Mouse (Mus musculus) intestine, postnatal 0 days (tissue): Measurements from ENCODE around the gene Zbtb16. TPM values are rescaled to one million over a fixed set of nuclear protein-coding genes. Genes with fewer than 3 reads are reported as not detected.

ENCODE experiments used
- ATAC-seq: fragments of 200-750 bp; cut with Nextera tagmentation; 2 replicates; pipeline ENCODE4 v1.8.0; 2017; ENCODE audit warnings: mild to moderate bottlenecking, moderate TSS enrichment, moderate library complexity
- H3K27ac ChIP-seq: fragments of 300-500 bp; sonication (generic); 2 replicates; pipeline ENCODE4 v1.5.1; 2014; ENCODE audit warnings: mild to moderate bottlenecking, low read depth, low read length, moderate library complexity
- H3K27me3 ChIP-seq: fragments of 300-500 bp; sonication (generic); replicated peaks from 2 replicates; pipeline ENCODE4 v1.6.1; 2014; ENCODE audit warnings: low read length, mixed read lengths; ENCODE audit not compliant: control insufficient read depth, insufficient read depth
- H3K36me3 ChIP-seq: fragments of 300-500 bp; sonication (generic); 2 replicates; pipeline ENCODE4 v1.6.1; 2014; ENCODE audit warnings: mild to moderate bottlenecking, moderate library complexity; ENCODE audit not compliant: control insufficient read depth, insufficient read depth
- H3K4me1 ChIP-seq: fragments of 300-500 bp; sonication (generic); replicated peaks from 2 replicates; pipeline ENCODE4 v1.6.1; 2014; ENCODE audit warnings: antibody characterized with exemption, low read length, mixed read lengths; ENCODE audit not compliant: control insufficient read depth, insufficient read depth
- H3K4me2 ChIP-seq: fragments of 300-500 bp; sonication (generic); replicated peaks from 2 replicates; pipeline ENCODE4 v1.6.1; 2014; ENCODE audit warnings: low read depth, mild to moderate bottlenecking, moderate library complexity
- H3K4me3 ChIP-seq: fragments of 300-500 bp; sonication (generic); 2 replicates; pipeline ENCODE4 v1.5.1; 2014; ENCODE audit warnings: low read depth, low read length
- H3K9ac ChIP-seq: fragments of 300-500 bp; sonication (generic); 2 replicates; pipeline ENCODE4 v1.6.1; 2014; ENCODE audit warnings: mild to moderate bottlenecking, low read depth, low read length
- H3K9me3 ChIP-seq: fragments of 300-500 bp; sonication (generic); 2 replicates; pipeline ENCODE4 v1.6.1; 2016; ENCODE audit warnings: mixed run types; ENCODE audit not compliant: control insufficient read depth
- CTCF ChIP-seq: sonication (generic); IDR thresholded peaks from 2 replicates; pipeline ENCODE4 v1.5.1; 2016; ENCODE audit warnings: low read depth, mild to moderate bottlenecking, control low read depth, antibody characterized with exemption, moderate library complexity
- WGBS: fragments of 180-500 bp; shearing (Covaris S2); extraction: QIAGEN DNeasy Blood & Tissue Kit; methylation state at CpG from one replicate; pipeline ENCODE4 v1.1.7; 2014; 5-methylcytosine and 5-hydroxymethylcytosine counted together
- polyA plus RNA-seq: library from polyadenylated mRNA; unstranded; fragments of >200 nt; fragmentation: Nextera tagmentation; extraction: Ambion mirVana; gene quantifications from 2 replicates; pipeline ENCODE4 v1.2.1, GENCODE M21; 2015

The Zbtb16 gene
- polyA plus RNA-seq, 1 experiment from 2014 or later, result 0.91 TPM

- Histone ChIP-seq H3K4me1 (no peaks in the 10 kb centered on the region), H3K4me2 (no peak overlapping the region), H3K9me3 (no peaks in the 10 kb centered on the region), H3K9ac (no peak overlapping the region), H3K4me3 (no peak overlapping the region), H3K27me3 (no peaks in the 10 kb centered on the region), H3K27ac (no peak overlapping the region), H3K36me3 (no peaks in the 10 kb centered on the region)
- ATAC-seq, result no peak
- WGBS, result 85% methylated on average over 4 of the region's 4 CpGs
- TF ChIP-seq CTCF, result no peak
These were observed 18.1 kb downstream of the Zbtb16 start for GRCm38 (mm10) chr9:48817907-48818306.

DNA sequence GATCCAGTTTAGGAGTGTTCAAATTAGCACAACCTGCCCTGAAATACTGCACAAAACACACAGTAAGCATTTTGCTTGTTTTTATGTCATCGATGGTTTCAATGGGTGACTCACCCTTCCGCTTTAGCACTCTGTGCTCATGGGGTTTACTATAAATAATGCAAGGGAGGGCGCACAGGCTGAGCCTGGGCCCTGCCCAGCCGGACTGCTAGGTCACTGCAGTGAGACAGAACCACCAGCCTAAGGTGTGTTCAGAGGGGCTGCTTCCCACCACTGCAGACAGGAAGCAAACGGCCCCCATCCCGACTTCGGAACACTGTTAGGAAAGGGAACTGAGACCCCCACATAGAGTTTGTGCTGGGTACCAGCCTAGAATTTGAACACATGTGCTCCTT lies 18.6 kb downstream of the Zbtb16 start:
- WGBS, result 69% methylated on average over 7 of the region's 7 CpGs
- H3K4me3 ChIP-seq, result no peak overlapping the region
- H3K4me2 ChIP-seq, result no peak overlapping the region
- no peak; the same call in 1 of the 2 replicates for ATAC-seq
- H3K36me3 ChIP-seq, result no peaks in the 10 kb centered on the region
- no peaks in the 10 kb centered on the region for H3K27me3 ChIP-seq
- H3K27ac ChIP-seq, result no peak overlapping the region
- TF ChIP-seq CTCF, result no peak
- no peak overlapping the region for H3K9ac ChIP-seq
- no peaks in the 10 kb centered on the region for H3K4me1 ChIP-seq
- no peaks in the 10 kb centered on the region for H3K9me3 ChIP-seq

GRCm38 (mm10) chr9:48816678-48817398 lies 19.2 kb downstream of the Zbtb16 start:
- H3K4me1 ChIP-seq, result no peaks in the 10 kb centered on the region
- H3K4me2 ChIP-seq, result no peak overlapping the region
- no peaks in the 10 kb centered on the region for H3K9me3 ChIP-seq
- TF ChIP-seq CTCF, result no peak
- no peak overlapping the region for H3K27ac ChIP-seq
- H3K36me3 ChIP-seq, result no peaks in the 10 kb centered on the region
- no peak overlapping the region for H3K4me3 ChIP-seq
- WGBS, result 56% methylated on average over 10 of the region's 10 CpGs
- ATAC-seq, result no peak
- no peak overlapping the region for H3K9ac ChIP-seq
- H3K27me3 ChIP-seq, result no peaks in the 10 kb centered on the region

GRCm38 (mm10) chr9:48816157-48816556 lies 19.9 kb downstream of the Zbtb16 start:
- no peak overlapping the region for H3K4me2 ChIP-seq
- TF ChIP-seq CTCF, result no peak
- H3K36me3 ChIP-seq, result no peaks in the 10 kb centered on the region
- no peak overlapping the region for H3K4me3 ChIP-seq
- WGBS, result 92% methylated on average over 9 of the region's 9 CpGs
- no peak overlapping the region for H3K9ac ChIP-seq
- no peak overlapping the region for H3K27ac ChIP-seq
- H3K27me3 ChIP-seq, result no peaks in the 10 kb centered on the region
- no peaks in the 10 kb centered on the region for H3K4me1 ChIP-seq
- no peaks in the 10 kb centered on the region for H3K9me3 ChIP-seq
- ATAC-seq, result no peak

DNA sequence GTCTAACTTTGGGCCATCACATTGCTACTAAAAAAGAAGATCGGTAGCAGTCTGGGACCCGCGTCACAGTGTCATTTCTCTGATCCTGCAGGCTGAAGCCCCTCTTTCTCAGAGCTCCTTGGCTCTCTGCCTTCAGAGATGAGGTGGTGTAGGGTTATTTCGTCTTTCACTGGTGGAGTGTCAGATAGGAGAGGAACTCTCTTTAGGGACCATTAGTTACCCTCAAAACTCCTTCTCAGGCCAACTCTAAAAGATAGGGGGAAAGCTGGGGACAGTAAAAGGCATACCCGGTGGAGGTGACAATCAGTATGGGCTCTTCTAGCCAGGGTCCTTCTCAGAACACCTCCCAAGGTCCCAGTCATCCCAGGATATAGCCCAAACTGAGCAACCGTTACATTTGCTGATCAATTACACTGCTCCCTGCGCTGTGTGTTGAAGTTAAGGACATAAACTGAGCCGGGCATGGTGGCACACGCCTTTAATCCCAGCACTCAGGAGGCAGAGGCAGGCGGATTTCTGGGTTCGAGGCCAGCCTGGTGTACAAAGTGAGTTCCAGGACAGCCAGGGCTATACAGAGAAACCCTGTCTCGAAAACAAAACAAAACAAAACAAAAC lies 21.0 kb downstream of the Zbtb16 start:
- ATAC-seq, result no peak
- no peak overlapping the region for H3K9ac ChIP-seq
- no peak overlapping the region for H3K4me2 ChIP-seq
- TF ChIP-seq CTCF, result no peak
- H3K27me3 ChIP-seq, result no peaks in the 10 kb centered on the region
- H3K4me3 ChIP-seq, result no peak overlapping the region
- H3K36me3 ChIP-seq, result no peaks in the 10 kb centered on the region
- no peaks in the 10 kb centered on the region for H3K4me1 ChIP-seq
- 83% methylated on average over 12 of the region's 12 CpGs for WGBS
- no peak overlapping the region for H3K27ac ChIP-seq
- H3K9me3 ChIP-seq, result no peaks in the 10 kb centered on the region

DNA sequence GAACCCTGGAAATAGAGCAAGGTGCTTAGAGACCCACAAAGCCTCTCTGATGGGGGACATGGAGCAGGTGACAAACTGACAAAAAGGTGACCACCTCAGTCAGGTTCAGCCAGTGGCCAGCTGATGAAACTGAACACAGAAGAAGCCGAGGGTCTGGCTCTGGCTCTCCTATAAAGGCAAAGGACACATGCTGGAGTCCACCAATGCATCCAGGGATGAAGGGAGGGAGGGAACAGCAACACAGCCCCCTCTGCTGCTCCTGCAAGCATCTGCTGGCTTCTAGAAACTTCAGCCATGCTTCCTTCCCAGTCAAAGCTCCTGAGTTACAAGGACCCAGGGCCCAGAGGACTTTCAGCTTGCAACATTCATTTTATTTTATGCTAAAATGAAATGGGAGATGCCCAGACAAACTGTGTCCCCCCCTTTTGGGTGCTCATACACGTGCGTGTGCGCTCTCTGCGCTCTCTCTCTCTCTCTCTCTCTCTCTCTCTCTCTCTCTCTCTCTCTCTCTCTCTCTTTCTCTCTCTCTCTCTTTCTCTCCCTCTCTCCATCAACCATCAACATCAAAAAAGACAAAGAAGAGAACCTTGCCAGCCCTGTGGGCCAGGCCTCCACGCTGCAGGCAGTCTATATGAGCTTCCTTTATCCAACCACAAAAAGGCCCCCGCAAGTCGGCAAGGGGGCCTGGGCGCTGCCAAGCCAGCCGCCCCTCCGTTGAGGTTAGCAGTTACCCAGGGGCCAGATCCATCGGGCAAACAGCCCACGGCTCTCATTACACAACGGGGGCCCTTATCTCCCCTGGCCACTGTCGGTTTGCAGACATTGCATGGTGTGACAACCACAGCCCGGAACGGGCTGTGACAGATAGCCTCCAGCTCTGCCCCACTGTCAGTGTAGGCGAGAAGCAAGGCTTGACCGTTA lies 21.8 kb downstream of the Zbtb16 start:
- peak; percentile 38 for TF ChIP-seq CTCF
- H3K27ac ChIP-seq, result no peak overlapping the region
- WGBS, result 61% methylated on average over 19 of the region's 19 CpGs
- H3K4me1 ChIP-seq, result no peaks in the 10 kb centered on the region
- H3K9ac ChIP-seq, result no peak overlapping the region
- no peaks in the 10 kb centered on the region for H3K27me3 ChIP-seq
- no peaks in the 10 kb centered on the region for H3K9me3 ChIP-seq
- H3K36me3 ChIP-seq, result no peaks in the 10 kb centered on the region
- no peak overlapping the region for H3K4me2 ChIP-seq
- ATAC-seq, result no peak
- H3K4me3 ChIP-seq, result no peak overlapping the region
